Mouse (Mus musculus): ENCODE results near the gene Tesk1.

GRCm38 (mm10) chr4:43473636-43474035, 31.9 kb downstream of the Tesk1 start:
- TF ChIP-seq POLR2A (IDR thresholded peaks at IDR 0.05; ENCODE audit: control insufficient read depth, low read depth, low read length): no peak
- no peak for TF ChIP-seq CTCF (IDR thresholded peaks at IDR 0.05; ENCODE audit: control insufficient read depth, insufficient read depth, insufficient replicate concordance, low read depth, low read length)

Data from testis, adult 2 months (tissue).